In the genomic region with DNA sequence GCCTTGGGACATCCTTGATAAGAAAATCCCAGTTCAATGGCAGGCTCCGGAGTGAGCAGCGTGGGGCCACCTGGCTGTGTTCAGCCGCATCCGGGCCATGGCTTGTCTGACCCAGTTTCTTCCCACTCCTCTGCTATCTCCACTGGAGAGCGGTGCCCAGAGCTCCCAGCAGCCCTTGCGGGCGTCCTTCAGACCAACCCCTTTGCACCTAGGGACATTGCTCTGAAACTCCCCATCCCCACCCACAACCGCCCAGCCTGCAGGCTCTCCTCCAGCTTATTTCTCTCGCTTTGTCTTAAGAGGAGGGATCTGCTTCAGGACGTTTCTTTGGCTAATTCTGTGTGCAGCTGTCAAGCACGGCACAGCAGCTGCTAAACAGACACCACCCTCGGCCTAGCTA, we compare ENCODE assay signal across 9 mouse cellular contexts.
DNase-seq lines count a peak whose midpoint lies in the region; ATAC-seq and TF ChIP-seq lines count a peak whose summit lies in the region.
"Had no signal": no experiment of that assay in that cellular context is flagged by ENCODE, and none has a peak within 500 bp of the region (broad histone marks: within the 10 kb centered on the region; RNA-seq: fewer than 3 reads in every experiment).

No protein-coding gene starts in this region.

- peaks cover 22% of the 10 kb centered on the region for H3K4me1 ChIP-seq in forebrain, embryonic 13.5 days
- H3K4me1 ChIP-seq in forebrain, embryonic 10.5 days: peaks cover 14% of the 10 kb centered on the region
- peaks cover 9% of the 10 kb centered on the region for H3K4me1 ChIP-seq in midbrain, embryonic 12.5 days
- peaks cover 3% of the 10 kb centered on the region; the same call in 1 of the 2 replicates for H3K4me1 ChIP-seq in midbrain, embryonic 11.5 days (ENCODE audit: control insufficient read depth, insufficient read depth, low read length)
- peaks cover 18% of the 10 kb centered on the region for H3K4me1 ChIP-seq in olfactory bulb, adult 2 months (ENCODE audit: control insufficient read depth, insufficient read depth, low read length)

- H3K4me3 ChIP-seq in forebrain, embryonic 13.5 days: no peak overlapping the region
- no peak overlapping the region for H3K4me3 ChIP-seq in forebrain, embryonic 10.5 days
- no peak overlapping the region for H3K4me3 ChIP-seq in midbrain, embryonic 12.5 days
- no peak overlapping the region for H3K4me3 ChIP-seq in midbrain, embryonic 11.5 days (ENCODE audit: low read depth, low read length)
- H3K4me3 ChIP-seq in olfactory bulb, adult 2 months (ENCODE audit: insufficient read depth, low read depth, low read length): no peak overlapping the region

- peaks cover 9% of the 10 kb centered on the region for H3K27me3 ChIP-seq in forebrain, embryonic 13.5 days
- H3K27me3 ChIP-seq in forebrain, embryonic 10.5 days (ENCODE audit: poor library complexity, severe bottlenecking): peaks cover 19% of the 10 kb centered on the region
- peaks cover 8% of the 10 kb centered on the region; the same call in 1 of the 2 replicates for H3K27me3 ChIP-seq in midbrain, embryonic 12.5 days
- peaks cover 8% of the 10 kb centered on the region for H3K27me3 ChIP-seq in midbrain, embryonic 11.5 days (ENCODE audit: control insufficient read depth, insufficient read depth, low read length)

- no peaks in the 10 kb centered on the region; the same call in 1 of the 2 replicates for H3K9me3 ChIP-seq in forebrain, embryonic 13.5 days (replicated peaks)
- peaks cover 11% of the 10 kb centered on the region for H3K9me3 ChIP-seq in forebrain, embryonic 10.5 days
- peaks cover 8% of the 10 kb centered on the region for H3K9me3 ChIP-seq in midbrain, embryonic 12.5 days
- H3K9me3 ChIP-seq in midbrain, embryonic 11.5 days (ENCODE audit: control insufficient read depth, low read length): no peaks in the 10 kb centered on the region; the same call in 1 of the 2 replicates

- ATAC-seq in forebrain, embryonic 13.5 days: no peak
- no peak for ATAC-seq in midbrain, embryonic 12.5 days (ENCODE audit: low FRiP score, low read depth)
- ATAC-seq in midbrain, embryonic 11.5 days (ENCODE audit: low FRiP score): no peak

- peak overlapping the region; percentile 51 for H3K27ac ChIP-seq in forebrain, embryonic 13.5 days
- H3K27ac ChIP-seq in forebrain, embryonic 10.5 days: no peak overlapping the region
- H3K27ac ChIP-seq in midbrain, embryonic 12.5 days (replicated peaks): peak overlapping the region; percentile 65
- no peak overlapping the region for H3K27ac ChIP-seq in midbrain, embryonic 11.5 days (ENCODE audit: low read depth, low read length)
- H3K27ac ChIP-seq in olfactory bulb, adult 2 months (ENCODE audit: insufficient read depth, low read depth, low read length): 0 out of 2 replicates have a peak overlapping the region, but pooled peaks have one; percentile 18

- TF ChIP-seq POLR2A in olfactory bulb, adult 2 months (IDR thresholded peaks at IDR 0.05; ENCODE audit: insufficient read depth, low read depth, low read length): no peak

- no peak for DNase-seq in forebrain, embryonic 10.5 days (ENCODE audit: extremely low spot score, low spot score)
- DNase-seq in midbrain, embryonic 11.5 days (ENCODE audit: low spot score, missing footprints): no peak
- peak; percentile 47 to 52 for DNase-seq in cerebellum, postnatal 14 days
- no peak for DNase-seq in urinary bladder, postnatal 10 days (ENCODE audit: low spot score)
- DNase-seq in spleen, adult 18-20 months: no peak
- DNase-seq: right cerebral cortex, postnatal 25 days had no signal

- peaks cover 4% of the 10 kb centered on the region; the same call in 1 of the 2 replicates for H3K36me3 ChIP-seq in forebrain, embryonic 13.5 days (ENCODE audit: poor library complexity, severe bottlenecking)
- no peaks in the 10 kb centered on the region for H3K36me3 ChIP-seq in forebrain, embryonic 10.5 days (replicated peaks)
- no peaks in the 10 kb centered on the region for H3K36me3 ChIP-seq in midbrain, embryonic 12.5 days
- H3K36me3 ChIP-seq in midbrain, embryonic 11.5 days (ENCODE audit: control insufficient read depth, insufficient read depth, low read length): no peaks in the 10 kb centered on the region

- no peak overlapping the region for H3K4me2 ChIP-seq in forebrain, embryonic 13.5 days
- H3K4me2 ChIP-seq in midbrain, embryonic 12.5 days (replicated peaks): no peak overlapping the region
- no peak overlapping the region for H3K4me2 ChIP-seq in midbrain, embryonic 11.5 days

- H3K9ac ChIP-seq in forebrain, embryonic 13.5 days: no peak overlapping the region
- H3K9ac ChIP-seq in midbrain, embryonic 12.5 days (replicated peaks): no peak overlapping the region
- H3K9ac ChIP-seq in midbrain, embryonic 11.5 days (ENCODE audit: low read length): no peak overlapping the region

- WGBS in forebrain, embryonic 13.5 days: 43% methylated on average over 12 of the region's 12 CpGs
- WGBS in forebrain, embryonic 10.5 days: 45% methylated on average over 12 of the region's 12 CpGs
- 44% methylated on average over 12 of the region's 12 CpGs for WGBS in midbrain, embryonic 12.5 days
- WGBS in midbrain, embryonic 11.5 days: 52% methylated on average over 12 of the region's 12 CpGs
- 44% methylated on average over 12 of the region's 12 CpGs for WGBS in olfactory bulb, adult 2 months

- TF ChIP-seq CTCF in olfactory bulb, adult 2 months (IDR thresholded peaks at IDR 0.05; ENCODE audit: insufficient read depth, low read depth, low read length): no peak

Comparison
In these comparisons a context has a peak if more than half of its experiments do, and no peak if none do; other contexts are left out.
1. H3K27ac ChIP-seq: peak in forebrain, embryonic 13.5 days (single experiment), midbrain, embryonic 12.5 days (single experiment) and olfactory bulb, adult 2 months (single experiment); none in forebrain, embryonic 10.5 days (single experiment) and midbrain, embryonic 11.5 days (single experiment).
2. DNase-seq: peak in cerebellum, postnatal 14 days (2 of 2); none in forebrain, embryonic 10.5 days (single experiment), midbrain, embryonic 11.5 days (single experiment), urinary bladder, postnatal 10 days (single experiment) and spleen, adult 18-20 months (0 of 2).